Mouse (Mus musculus) liver, postnatal 0 days (tissue): ENCODE data around the gene Adamtsl3. TPM values are rescaled to one million over a fixed set of nuclear protein-coding genes. Genes with fewer than 3 reads are reported as not detected.

Experiments used
- ATAC-seq: fragments of 200-750 bp; cut with Nextera tagmentation; 2 replicates; pipeline ENCODE4 v1.8.0; 2017; ENCODE audit warnings: mild to moderate bottlenecking, moderate library complexity
- DNase-seq: peaks from one replicate; pipeline ENCODE4 v3.0.0-alpha.2; 2016
- H3K27ac ChIP-seq: fragments of 300-500 bp; sonication (generic); 2 replicates; pipeline ENCODE4 v1.5.1; 2014; ENCODE audit warnings: antibody characterized with exemption, moderate library complexity, mild to moderate bottlenecking, low read depth
- H3K27me3 ChIP-seq: fragments of 300-500 bp; sonication (generic); 2 replicates; pipeline ENCODE4 v1.6.1; 2014; ENCODE audit warnings: low read length, control low read depth, mixed read lengths; ENCODE audit not compliant: insufficient read depth
- H3K36me3 ChIP-seq: fragments of 300-500 bp; sonication (generic); replicated peaks from 2 replicates; pipeline ENCODE4 v1.6.1; 2014; ENCODE audit warnings: mild to moderate bottlenecking, control low read depth, low read length, moderate library complexity, mixed read lengths; ENCODE audit not compliant: insufficient read depth
- H3K4me1 ChIP-seq: fragments of 300-500 bp; sonication (generic); 2 replicates; pipeline ENCODE4 v1.6.1; 2014; ENCODE audit warnings: antibody characterized with exemption, mild to moderate bottlenecking, control low read depth; ENCODE audit not compliant: insufficient read depth
- H3K4me2 ChIP-seq: fragments of 300-500 bp; sonication (generic); 2 replicates; pipeline ENCODE4 v1.6.1; 2014; ENCODE audit warnings: low read depth, mild to moderate bottlenecking, low read length, moderate library complexity, mixed read lengths
- H3K4me3 ChIP-seq: fragments of 300-500 bp; sonication (generic); 2 replicates; pipeline ENCODE4 v1.5.1; 2014; ENCODE audit warnings: low read depth, low read length
- H3K9ac ChIP-seq: fragments of 300-500 bp; sonication (generic); replicated peaks from 2 replicates; pipeline ENCODE4 v1.6.1; 2014; ENCODE audit warnings: mild to moderate bottlenecking, moderate library complexity
- H3K9me3 ChIP-seq: fragments of 300-500 bp; sonication (generic); 2 replicates; pipeline ENCODE4 v1.6.1; 2016; ENCODE audit warnings: mild to moderate bottlenecking, control low read depth, low read length, mixed read lengths
- CTCF ChIP-seq: sonication (generic); IDR thresholded peaks from 2 replicates; pipeline ENCODE4 v1.5.1; 2016; ENCODE audit warnings: antibody characterized with exemption, low read depth
- EP300 ChIP-seq: IDR thresholded peaks from 2 replicates; pipeline ENCODE4 v1.6.1; 2016; ENCODE audit warnings: antibody characterized with exemption, low read depth, mild to moderate bottlenecking
- WGBS: fragments of 180-500 bp; shearing (Covaris S2); extraction: QIAGEN DNeasy Blood & Tissue Kit; methylation state at CpG from one replicate; pipeline ENCODE4 v1.1.7; 2014; ENCODE audit not compliant: insufficient replicate concordance; 5-methylcytosine and 5-hydroxymethylcytosine counted together
- polyA plus RNA-seq: library from polyadenylated mRNA; unstranded; fragments of >200 nt; fragmentation: Nextera tagmentation; extraction: Ambion mirVana; gene quantifications from 2 replicates; pipeline ENCODE4 v1.2.1, GENCODE M21; 2015

The Adamtsl3 gene
- polyA plus RNA-seq: 0.02 and 0.09 TPM in 2 replicates

GRCm38 (mm10) chr7:82335211-82336121 lies at the start of gene Adamtsl3:
Adamtsl3 (plus strand) TSS chr7:82335694.
- 0 out of 2 replicates have a peak within 1 kb of the TSS, but pooled peaks have one; percentile 7 for H3K4me2 ChIP-seq
- no peak within 1 kb of the TSS for H3K27ac ChIP-seq
- no peaks in the 10 kb centered on the region for H3K4me1 ChIP-seq
- peaks cover 38% of the 10 kb centered on the region for H3K27me3 ChIP-seq
- no peaks in the 10 kb centered on the region for H3K36me3 ChIP-seq
- no peak for ATAC-seq
- DNase-seq: no peak
- no peak within 1 kb of the TSS for H3K4me3 ChIP-seq
- no peak for TF ChIP-seq EP300
- no peak for TF ChIP-seq CTCF
- H3K9me3 ChIP-seq: no peaks in the 10 kb centered on the region
- H3K9ac ChIP-seq: no peak within 1 kb of the TSS
- WGBS: 2% methylated on average over 77 of the region's 95 CpGs

DNA sequence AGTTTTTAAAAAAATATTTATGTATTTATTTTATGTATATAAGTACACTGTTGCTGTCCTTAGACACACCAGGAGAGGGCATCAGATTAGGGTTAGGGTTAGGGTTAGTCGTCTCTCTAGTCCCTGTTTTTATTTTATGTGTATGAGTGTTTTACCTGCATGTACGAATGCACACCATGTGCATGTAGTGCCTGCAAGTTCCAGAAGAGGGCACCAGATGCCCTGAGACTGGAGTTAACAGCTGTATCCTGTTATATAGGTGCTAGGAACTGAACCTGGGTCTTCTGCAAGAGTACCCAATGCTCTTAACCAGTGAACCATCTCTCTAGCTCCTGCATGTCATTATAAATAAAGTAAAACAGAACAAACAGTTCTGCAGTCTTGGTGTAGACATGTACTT lies 48.3 kb upstream of the Adamtsl3 start:
- DNase-seq: no peak
- Histone ChIP-seq H3K4me1 (no peaks in the 10 kb centered on the region), H3K9ac (no peak overlapping the region), H3K27me3 (no peaks in the 10 kb centered on the region), H3K36me3 (no peaks in the 10 kb centered on the region), H3K27ac (no peak overlapping the region), H3K4me2 (no peak overlapping the region), H3K4me3 (no peak overlapping the region), H3K9me3 (peaks cover 2% of the 10 kb centered on the region; the same call in 1 of the 2 replicates)
- WGBS: 69% methylated on average over 2 of the region's 2 CpGs
- ATAC-seq: no peak
- TF ChIP-seq CTCF: peak; percentile 24; the same call in 1 of the 2 replicates
- no peak for TF ChIP-seq EP300

- TF ChIP-seq CTCF (no peak), EP300 (no peak)
- WGBS: 35% methylated on average over 7 of the region's 7 CpGs
- Histone ChIP-seq H3K9me3 (no peaks in the 10 kb centered on the region), H3K9ac (no peak overlapping the region), H3K27ac (no peak overlapping the region), H3K27me3 (no peaks in the 10 kb centered on the region), H3K4me1 (no peaks in the 10 kb centered on the region), H3K36me3 (no peaks in the 10 kb centered on the region), H3K4me2 (no peak overlapping the region), H3K4me3 (no peak overlapping the region)
- DNase-seq: no peak
- ATAC-seq: no peak
Measured at GRCm38 (mm10) chr7:82293441-82293840, 42.1 kb upstream of the Adamtsl3 start.

DNA sequence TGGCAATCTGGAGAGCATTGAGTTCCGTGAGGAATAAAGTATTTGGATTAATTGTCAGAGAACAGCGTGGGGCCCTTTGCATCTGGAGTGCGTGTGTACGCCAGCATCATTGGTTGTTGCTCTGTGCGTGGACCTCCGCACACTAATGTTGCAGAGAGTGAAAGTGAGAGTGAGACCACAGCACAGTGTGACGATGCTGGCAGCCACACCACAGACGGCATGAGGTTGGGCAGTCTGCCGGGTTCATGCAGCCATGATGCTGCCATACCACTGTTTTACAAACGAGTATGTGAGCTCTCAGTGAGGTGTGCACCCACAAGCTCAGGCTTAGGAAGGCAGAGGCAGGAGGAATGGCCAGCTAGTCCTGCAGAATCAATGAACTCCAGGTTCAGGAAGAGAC lies 41.4 kb upstream of the Adamtsl3 start:
- no peak for DNase-seq
- Histone ChIP-seq H3K9ac (no peak overlapping the region), H3K4me2 (no peak overlapping the region), H3K4me3 (no peak overlapping the region), H3K27me3 (no peaks in the 10 kb centered on the region), H3K36me3 (no peaks in the 10 kb centered on the region), H3K4me1 (no peaks in the 10 kb centered on the region), H3K9me3 (no peaks in the 10 kb centered on the region), H3K27ac (no peak overlapping the region)
- WGBS: 64% methylated on average over 10 of the region's 10 CpGs
- no peak for TF ChIP-seq CTCF
- no peak for TF ChIP-seq EP300
- no peak for ATAC-seq

DNA sequence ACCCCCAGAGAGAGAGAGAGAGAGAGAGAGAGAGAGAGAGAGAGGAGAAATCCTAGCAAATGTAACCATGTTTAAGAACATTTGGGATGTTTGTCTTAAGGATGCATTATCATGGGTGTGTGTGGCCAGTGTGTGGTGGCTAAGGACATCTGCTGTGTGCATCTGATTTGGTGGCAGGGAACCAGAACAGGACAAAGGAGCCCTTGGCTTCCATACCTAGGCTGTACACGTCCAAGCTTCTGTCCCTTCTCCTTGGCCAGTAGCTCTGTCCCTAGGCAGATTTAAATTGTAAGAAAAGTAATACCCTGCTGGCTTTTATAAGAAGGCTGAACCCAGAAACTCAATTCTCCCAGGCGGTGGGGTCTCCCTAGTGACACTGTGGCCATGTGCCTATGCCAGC lies 40.9 kb upstream of the Adamtsl3 start:
- H3K36me3 ChIP-seq: no peaks in the 10 kb centered on the region
- no peak overlapping the region for H3K9ac ChIP-seq
- no peaks in the 10 kb centered on the region for H3K4me1 ChIP-seq
- DNase-seq (no peak), ATAC-seq (no peak)
- WGBS: 58% methylated on average over 2 of the region's 2 CpGs
- H3K4me2 ChIP-seq: no peak overlapping the region
- H3K4me3 ChIP-seq: no peak overlapping the region
- no peak overlapping the region for H3K27ac ChIP-seq
- no peak for TF ChIP-seq CTCF
- TF ChIP-seq EP300: no peak
- H3K27me3 ChIP-seq: no peaks in the 10 kb centered on the region
- no peaks in the 10 kb centered on the region for H3K9me3 ChIP-seq

GRCm38 (mm10) chr7:82308398-82308797 lies 27.1 kb upstream of the Adamtsl3 start:
- 74% methylated on average over 4 of the region's 4 CpGs for WGBS

More at GRCm38 (mm10) chr7:82308398-82308797, 27.1 kb upstream of the Adamtsl3 start:
- Histone ChIP-seq H3K27ac (no peak overlapping the region), H3K4me2 (no peak overlapping the region), H3K27me3 (no peaks in the 10 kb centered on the region), H3K36me3 (no peaks in the 10 kb centered on the region), H3K4me3 (no peak overlapping the region), H3K4me1 (no peaks in the 10 kb centered on the region), H3K9ac (no peak overlapping the region), H3K9me3 (no peaks in the 10 kb centered on the region)
- DNase-seq (no peak), ATAC-seq (no peak)
- no peak for TF ChIP-seq EP300
- TF ChIP-seq CTCF: no peak
